Comparison of ENCODE assay signal across 8 mouse cellular contexts in the genomic region with DNA sequence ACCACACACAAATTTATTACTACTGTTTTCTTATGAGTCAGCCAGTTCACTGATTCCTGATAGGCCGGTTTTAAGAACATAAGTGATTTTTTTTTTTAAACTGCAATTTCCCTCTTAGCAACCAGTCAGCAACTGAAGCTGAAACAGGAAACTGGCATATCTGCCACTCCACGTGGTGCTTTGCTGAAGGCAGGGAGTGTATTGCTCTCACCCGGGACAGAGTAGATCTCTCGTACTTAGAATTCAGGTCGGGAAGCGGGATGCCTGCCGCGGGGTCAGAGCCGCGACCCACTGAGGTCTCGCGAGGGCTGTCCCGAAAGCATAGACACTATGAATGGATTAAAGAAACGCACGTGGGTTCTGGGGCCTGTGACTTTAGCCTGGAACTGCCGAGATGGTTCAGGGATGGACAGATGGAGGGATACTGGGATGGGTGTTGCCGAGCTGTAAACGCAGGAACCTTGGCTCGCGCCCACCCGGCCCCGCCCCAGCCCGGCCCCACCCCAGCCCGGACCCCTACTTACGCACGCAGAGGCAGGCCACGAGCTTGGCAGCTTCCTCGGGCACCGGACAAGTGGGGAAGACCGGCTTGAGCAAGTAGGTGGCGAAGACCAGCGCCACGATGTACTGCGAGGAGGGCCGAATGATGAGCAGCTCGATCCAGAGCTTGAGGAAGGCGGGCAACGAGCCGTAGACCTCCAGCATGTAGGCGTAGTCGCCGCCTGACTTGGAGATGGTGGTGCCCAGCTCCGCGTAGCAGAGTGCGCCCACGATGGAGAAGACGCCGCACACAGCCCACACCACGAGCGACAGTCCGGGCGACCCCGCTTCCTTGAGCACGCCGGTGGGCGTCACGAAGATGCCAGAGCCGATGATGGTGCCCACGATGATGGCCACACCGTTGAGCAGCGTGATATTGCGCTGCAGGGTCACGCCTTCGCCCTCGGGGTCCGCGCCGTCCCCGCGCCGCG. TPM values are rescaled to one million over a fixed set of nuclear protein-coding genes. Genes with fewer than 3 reads are reported as not detected.
A peak's percentile ranks its signal among the peaks of the same experiment; 100 is the strongest.
DNase-seq lines count a peak whose midpoint lies in the region; ATAC-seq and TF ChIP-seq lines count a peak whose summit lies in the region.

No protein-coding gene starts in this region.

- DNase-seq in layer of hippocampus, adult 2 months (ENCODE audit: low spot score in 2 of 2) = peak in 1 of 2 experiments; percentile 55
- DNase-seq in layer of hippocampus, adult 9-10 months (ENCODE audit: low spot score) = no peak
- peak; percentile 44 to 58 for DNase-seq in adrenal gland, postnatal 36 days
- DNase-seq in gastrocnemius, postnatal 14 days = no peak

- peak; percentile 59 for ATAC-seq in forebrain, embryonic 12.5 days (ENCODE audit: low FRiP score)
- ATAC-seq in intestine, embryonic 15.5 days = peak; percentile 50
- peak; percentile 56 for ATAC-seq in lung, embryonic 15.5 days (ENCODE audit: borderline replicate concordance, extremely low read depth, low FRiP score, low TSS enrichment)
- ATAC-seq in neural tube, embryonic 14.5 days (ENCODE audit: low read depth) = peak; percentile 51

- H3K9ac ChIP-seq in forebrain, embryonic 12.5 days = peak overlapping the region; percentile 70
- peak overlapping the region; percentile 62 for H3K9ac ChIP-seq in intestine, embryonic 15.5 days
- H3K9ac ChIP-seq in lung, embryonic 15.5 days = peak overlapping the region; percentile 57
- H3K9ac ChIP-seq in neural tube, embryonic 14.5 days (replicated peaks; ENCODE audit: low read depth, low read length) = peak overlapping the region; percentile 68

- no peaks in the 10 kb centered on the region for H3K36me3 ChIP-seq in forebrain, embryonic 12.5 days (replicated peaks)
- H3K36me3 ChIP-seq in intestine, embryonic 15.5 days = no peaks in the 10 kb centered on the region
- no peaks in the 10 kb centered on the region for H3K36me3 ChIP-seq in lung, embryonic 15.5 days
- H3K36me3 ChIP-seq in neural tube, embryonic 14.5 days (ENCODE audit: control insufficient read depth, insufficient read depth, low read length) = no peaks in the 10 kb centered on the region

- peaks cover 42% of the 10 kb centered on the region for H3K4me1 ChIP-seq in forebrain, embryonic 12.5 days
- H3K4me1 ChIP-seq in intestine, embryonic 15.5 days (replicated peaks) = peaks cover 22% of the 10 kb centered on the region
- H3K4me1 ChIP-seq in lung, embryonic 15.5 days = peaks cover 45% of the 10 kb centered on the region
- H3K4me1 ChIP-seq in neural tube, embryonic 14.5 days (ENCODE audit: control insufficient read depth, insufficient read depth, low read length) = peaks cover 17% of the 10 kb centered on the region

- intact Hi-C loops in gastrocnemius, postnatal 14 days (cut with DNase I; ENCODE audit: low total_unique reads) = no loop called here

- H3K4me3 ChIP-seq in layer of hippocampus, adult 2 months = peak overlapping the region; percentile 62
- peak overlapping the region; percentile 73 for H3K4me3 ChIP-seq in forebrain, embryonic 12.5 days (replicated peaks)
- peak overlapping the region; percentile 89 for H3K4me3 ChIP-seq in intestine, embryonic 15.5 days (replicated peaks)
- H3K4me3 ChIP-seq in lung, embryonic 15.5 days = peak overlapping the region; percentile 70
- H3K4me3 ChIP-seq in neural tube, embryonic 14.5 days (ENCODE audit: low read depth, low read length) = peak overlapping the region; percentile 44

- no peaks in the 10 kb centered on the region for H3K9me3 ChIP-seq in forebrain, embryonic 12.5 days
- H3K9me3 ChIP-seq in intestine, embryonic 15.5 days = no peaks in the 10 kb centered on the region
- H3K9me3 ChIP-seq in lung, embryonic 15.5 days = no peaks in the 10 kb centered on the region
- no peaks in the 10 kb centered on the region for H3K9me3 ChIP-seq in neural tube, embryonic 14.5 days (ENCODE audit: control insufficient read depth, low read length)

- TF ChIP-seq CTCF in layer of hippocampus, adult 2 months (conservative IDR thresholded peaks at IDR 0.05) = no peak

- H3K4me2 ChIP-seq in forebrain, embryonic 12.5 days = peak overlapping the region; percentile 84
- peak overlapping the region; percentile 90 for H3K4me2 ChIP-seq in intestine, embryonic 15.5 days (replicated peaks)
- peak overlapping the region; percentile 98 for H3K4me2 ChIP-seq in lung, embryonic 15.5 days
- H3K4me2 ChIP-seq in neural tube, embryonic 14.5 days (ENCODE audit: low read depth, low read length) = peak overlapping the region; percentile 89

- under 1% methylated on average over 64 of the region's 72 CpGs for WGBS in forebrain, embryonic 12.5 days
- under 1% methylated on average over 70 of the region's 72 CpGs for WGBS in intestine, embryonic 15.5 days
- WGBS in lung, embryonic 15.5 days = under 1% methylated on average over 68 of the region's 72 CpGs
- WGBS in neural tube, embryonic 14.5 days = under 1% methylated on average over 62 of the region's 72 CpGs

- H3K27ac ChIP-seq in layer of hippocampus, adult 2 months = peak overlapping the region; percentile 87
- H3K27ac ChIP-seq in forebrain, embryonic 12.5 days = peak overlapping the region; percentile 42; the same call in 1 of the 2 replicates
- peak overlapping the region; percentile 40; the same call in 1 of the 2 replicates for H3K27ac ChIP-seq in intestine, embryonic 15.5 days
- H3K27ac ChIP-seq in lung, embryonic 15.5 days = no peak overlapping the region
- peak overlapping the region; percentile 4; the same call in 1 of the 2 replicates for H3K27ac ChIP-seq in neural tube, embryonic 14.5 days (ENCODE audit: low read depth, low read length)

- peaks cover 13% of the 10 kb centered on the region for H3K27me3 ChIP-seq in forebrain, embryonic 12.5 days
- H3K27me3 ChIP-seq in intestine, embryonic 15.5 days (replicated peaks) = no peaks in the 10 kb centered on the region
- H3K27me3 ChIP-seq in lung, embryonic 15.5 days = peaks cover 6% of the 10 kb centered on the region; the same call in 1 of the 2 replicates
- H3K27me3 ChIP-seq in neural tube, embryonic 14.5 days (ENCODE audit: control insufficient read depth, insufficient read depth, low read length) = no peaks in the 10 kb centered on the region

RNA-seq across cellular contexts. Expression of gene Slc7a5, which starts 0.7 kb away (rescaled TPM):
- total RNA-seq in layer of hippocampus, adult 2 months (2021) = 10 to 100 TPM; 66.5 to 68.7 TPM
- 10 to 100 TPM; 41.6 to 64.0 TPM for total RNA-seq in adrenal gland, postnatal 36 days (2021)
- 34.7 and 37.6 TPM in 2 replicates for polyA plus RNA-seq in forebrain, embryonic 12.5 days (2016; fragmentation: Nextera tagmentation; extraction: Ambion mirVana)
- polyA plus RNA-seq in intestine, embryonic 15.5 days (2015; fragmentation: Nextera tagmentation; extraction: Ambion mirVana) = 17.9 and 18.1 TPM in 2 replicates
- polyA plus RNA-seq in lung, embryonic 15.5 days (2015; fragmentation: Nextera tagmentation; extraction: Ambion mirVana) = 14.8 and 15.5 TPM in 2 replicates
- 38.1 and 50.7 TPM in 2 replicates for polyA plus RNA-seq in neural tube, embryonic 14.5 days (2014; fragmentation: Nextera tagmentation; extraction: Ambion mirVana)
- 1 to 10 TPM; 4.2 to 5.7 TPM for total RNA-seq in gastrocnemius, postnatal 14 days (2021)

RNA-seq across cellular contexts. Expression of gene Car5a, which starts 37.9 kb away (rescaled TPM):
- total RNA-seq in layer of hippocampus, adult 2 months (2021) = not detected
- not detected for total RNA-seq in adrenal gland, postnatal 36 days (2021)
- polyA plus RNA-seq in forebrain, embryonic 12.5 days (2016; fragmentation: Nextera tagmentation; extraction: Ambion mirVana) = 0.31 TPM in 1 of 2 replicates, not detected in the other
- 0.21 and 0.33 TPM in 2 replicates for polyA plus RNA-seq in intestine, embryonic 15.5 days (2015; fragmentation: Nextera tagmentation; extraction: Ambion mirVana)
- polyA plus RNA-seq in lung, embryonic 15.5 days (2015; fragmentation: Nextera tagmentation; extraction: Ambion mirVana) = not detected in 2 replicates
- polyA plus RNA-seq in neural tube, embryonic 14.5 days (2014; fragmentation: Nextera tagmentation; extraction: Ambion mirVana) = 0.16 TPM in 1 of 2 replicates, not detected in the other
- total RNA-seq in gastrocnemius, postnatal 14 days (2021) = not detected

RNA-seq across cellular contexts. Expression of gene Banp, which starts 42.7 kb away (rescaled TPM):
- total RNA-seq in layer of hippocampus, adult 2 months (2021) = 10 to 100 TPM; 32.7 to 61.0 TPM
- 10 to 100 TPM; 25.4 to 37.4 TPM for total RNA-seq in adrenal gland, postnatal 36 days (2021)
- polyA plus RNA-seq in forebrain, embryonic 12.5 days (2016; fragmentation: Nextera tagmentation; extraction: Ambion mirVana) = 49.1 and 65.9 TPM in 2 replicates
- 32.4 and 34.1 TPM in 2 replicates for polyA plus RNA-seq in intestine, embryonic 15.5 days (2015; fragmentation: Nextera tagmentation; extraction: Ambion mirVana)
- polyA plus RNA-seq in lung, embryonic 15.5 days (2015; fragmentation: Nextera tagmentation; extraction: Ambion mirVana) = 40.2 and 50.4 TPM in 2 replicates
- 47.2 and 53.9 TPM in 2 replicates for polyA plus RNA-seq in neural tube, embryonic 14.5 days (2014; fragmentation: Nextera tagmentation; extraction: Ambion mirVana)
- 1 to 10 TPM; 8.3 to 8.4 TPM for total RNA-seq in gastrocnemius, postnatal 14 days (2021)

Comparison
In these comparisons a context has a peak if more than half of its experiments do, and no peak if none do; other contexts are left out.
1. DNase-seq: peak in adrenal gland, postnatal 36 days (2 of 2); none in layer of hippocampus, adult 9-10 months (single experiment) and gastrocnemius, postnatal 14 days (single experiment).
2. Peak in every context shown above with its lines, with median percentiles within 50 percentile points of each other: H3K4me3 ChIP-seq, ATAC-seq, H3K4me2 ChIP-seq and H3K9ac ChIP-seq.